Mouse (Mus musculus): Measurements from ENCODE around the gene Cacnb2. TPM values are rescaled to one million over a fixed set of nuclear protein-coding genes. Genes with fewer than 3 reads are reported as not detected.

Cacnb2 gene
- total and polyA plus RNA-seq, 3 experiments, result not detected

DNA sequence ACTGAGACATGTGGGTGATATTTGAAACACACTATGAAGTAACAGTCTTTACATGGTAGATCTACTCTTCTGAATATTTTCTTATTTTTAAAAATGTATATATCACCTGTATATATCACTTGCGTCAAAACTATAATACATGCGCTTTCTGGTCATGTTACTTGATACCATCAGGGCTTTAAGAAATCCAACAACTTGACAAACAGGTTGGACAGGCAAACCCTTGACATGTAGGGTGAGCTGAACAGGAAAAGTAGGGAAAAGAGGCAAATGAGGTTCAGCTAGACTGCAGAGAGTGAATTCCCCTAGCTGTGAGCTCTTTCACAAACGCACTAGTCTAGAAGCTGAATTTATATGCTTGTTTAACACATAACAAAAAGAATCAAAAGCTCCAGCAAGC is 423.9 kb downstream of the Cacnb2 start:
- TF ChIP-seq ETS1 (IDR thresholded peaks at IDR 0.05; ENCODE audit: low read depth, low read length), result no peak
- TF ChIP-seq UBTF (IDR thresholded peaks at IDR 0.05; ENCODE audit: borderline replicate concordance, insufficient read depth, low read depth, low read length), result no peak
- no peak for TF ChIP-seq USF1 (IDR thresholded peaks at IDR 0.05; ENCODE audit: low read depth, low read length)
- no peak for TF ChIP-seq E2F4 (IDR thresholded peaks at IDR 0.05; ENCODE audit: borderline replicate concordance, low read depth, low read length)
- TF ChIP-seq ZC3H11A (IDR thresholded peaks at IDR 0.05; ENCODE audit: low read depth, low read length), result no peak
- no peak for TF ChIP-seq USF2 (IDR thresholded peaks at IDR 0.05; ENCODE audit: borderline replicate concordance in 1 of 2, insufficient read depth in 1 of 2, low read depth in 1 of 2, low read length in 2 of 2)
- no peak for TF ChIP-seq MAZ (IDR thresholded peaks at IDR 0.05; ENCODE audit: low read depth, low read length)
- no peak for TF ChIP-seq SMC3 (IDR thresholded peaks at IDR 0.05; ENCODE audit: low read depth, low read length)
- no peak for TF ChIP-seq ZNF384 (IDR thresholded peaks at IDR 0.05; ENCODE audit: low read depth, low read length)
- TF ChIP-seq SIN3A (IDR thresholded peaks at IDR 0.05; ENCODE audit: low read length), result no peak
- TF ChIP-seq MXI1 (IDR thresholded peaks at IDR 0.05; ENCODE audit: low read depth, low read length), result no peak
- TF ChIP-seq POLR2AphosphoS2 (IDR thresholded peaks at IDR 0.05; ENCODE audit: low read length), result no peak
- TF ChIP-seq HCFC1 (IDR thresholded peaks at IDR 0.05; ENCODE audit: low read depth, low read length), result no peak
- TF ChIP-seq TAL1 (IDR thresholded peaks at IDR 0.05; ENCODE audit: low read length), result no peak
- no peak for TF ChIP-seq ZMIZ1 (IDR thresholded peaks at IDR 0.05; ENCODE audit: low read depth, low read length)
- Histone ChIP-seq H3K9me3 (replicated peaks; ENCODE audit: insufficient read depth, low read length) (no peaks in the 10 kb centered on the region), H3K4me3 (ENCODE audit: control insufficient read depth in 1 of 2, insufficient read depth in 1 of 2, low read depth in 2 of 2, low read length in 2 of 2) (no peak overlapping the region), H3K27ac (ENCODE audit: control insufficient read depth, low read depth, low read length) (no peak overlapping the region), H3K4me1 (ENCODE audit: control insufficient read depth in 1 of 2, insufficient read depth in 2 of 2, low read length in 2 of 2) (no peaks in the 10 kb centered on the region), H3K36me3 (ENCODE audit: control insufficient read depth in 1 of 2, insufficient read depth in 2 of 2, low read length in 2 of 2) (no peaks in the 10 kb centered on the region; a peak in 1 of 4 replicates), H3K79me2 (ENCODE audit: control insufficient read depth, insufficient read depth, low read length, poor library complexity) (no peaks in the 10 kb centered on the region), H3K27me3 (ENCODE audit: control insufficient read depth in 1 of 2, insufficient read depth in 2 of 2, low read length in 2 of 2) (no peaks in the 10 kb centered on the region), H3K9ac (ENCODE audit: control insufficient read depth, low read depth, low read length, poor library complexity, severe bottlenecking) (no peak overlapping the region)
- DNase-seq (ENCODE audit: low read depth, low spot score), result no peak

- Histone ChIP-seq H3K79me2 (ENCODE audit: control insufficient read depth, insufficient read depth, low read length, poor library complexity) (no peaks in the 10 kb centered on the region), H3K4me1 (ENCODE audit: control insufficient read depth in 1 of 2, insufficient read depth in 2 of 2, low read length in 2 of 2) (no peaks in the 10 kb centered on the region), H3K27ac (ENCODE audit: control insufficient read depth, low read depth, low read length) (no peak overlapping the region), H3K27me3 (ENCODE audit: control insufficient read depth in 1 of 2, insufficient read depth in 2 of 2, low read length in 2 of 2) (no peaks in the 10 kb centered on the region), H3K9ac (ENCODE audit: control insufficient read depth, low read depth, low read length, poor library complexity, severe bottlenecking) (no peak overlapping the region), H3K36me3 (ENCODE audit: control insufficient read depth in 1 of 2, insufficient read depth in 2 of 2, low read length in 2 of 2) (no peaks in the 10 kb centered on the region; a peak in 1 of 4 replicates), H3K4me3 (ENCODE audit: control insufficient read depth in 1 of 2, insufficient read depth in 1 of 2, low read depth in 2 of 2, low read length in 2 of 2) (no peak overlapping the region), H3K9me3 (replicated peaks; ENCODE audit: insufficient read depth, low read length) (no peaks in the 10 kb centered on the region)
- DNase-seq (ENCODE audit: low read depth, low spot score), result no peak
- no peak for TF ChIP-seq USF1 (IDR thresholded peaks at IDR 0.05; ENCODE audit: low read depth, low read length)
- TF ChIP-seq POLR2AphosphoS2 (IDR thresholded peaks at IDR 0.05; ENCODE audit: low read length), result no peak
- TF ChIP-seq CTCF (IDR thresholded peaks at IDR 0.05 in 2 of 3, conservative IDR thresholded peaks at IDR 0.05 in 1 of 3; ENCODE audit: control insufficient read depth in 1 of 3, insufficient read depth in 1 of 3, low read depth in 2 of 3, low read length in 3 of 3, poor library complexity in 1 of 3, severe bottlenecking in 1 of 3), result no peak
- no peak for TF ChIP-seq ELF1 (IDR thresholded peaks at IDR 0.05; ENCODE audit: low read depth, low read length)
- no peak for TF ChIP-seq MYB (IDR thresholded peaks at IDR 0.05; ENCODE audit: low read depth, low read length)
- no peak for TF ChIP-seq TCF12 (IDR thresholded peaks at IDR 0.05; ENCODE audit: low read depth, low read length)
- TF ChIP-seq ETS1 (IDR thresholded peaks at IDR 0.05; ENCODE audit: low read depth, low read length), result no peak
- no peak for TF ChIP-seq SMC3 (IDR thresholded peaks at IDR 0.05; ENCODE audit: low read depth, low read length)
- TF ChIP-seq TBP (IDR thresholded peaks at IDR 0.05; ENCODE audit: low read depth, low read length), result no peak
- no peak for TF ChIP-seq E2F4 (IDR thresholded peaks at IDR 0.05; ENCODE audit: borderline replicate concordance, low read depth, low read length)
- no peak for TF ChIP-seq EP300 (IDR thresholded peaks at IDR 0.05; ENCODE audit: low read depth in 1 of 2, low read length in 2 of 2)
- no peak for TF ChIP-seq RCOR1 (IDR thresholded peaks at IDR 0.05; ENCODE audit: low read depth, low read length)
- no peak for TF ChIP-seq CHD2 (IDR thresholded peaks at IDR 0.05; ENCODE audit: low read length)
Observed at GRCm38 (mm10) chr2:15027816-15028215, 424.9 kb downstream of the Cacnb2 start.

Measured in MEL (cell line).